Mouse (Mus musculus) limb, embryonic 10.5 days (tissue): Measurements from ENCODE around the gene Gal3st4. TPM values are rescaled to one million over a fixed set of nuclear protein-coding genes. Genes with fewer than 3 reads are reported as not detected.
A peak's percentile ranks its signal among the peaks of the same experiment; 100 is the strongest.
"Not testable (repeated sequence)": the region's sequence is repeated elsewhere in the genome, so short reads cannot be mapped to it uniquely, and the experiment has no call there.

Experiments
- DNase-seq: peaks from one replicate; pipeline ENCODE4 v3.0.0-alpha.2; 2017; ENCODE audit warnings: low spot score
- H3K27ac ChIP-seq: fragments of 300-500 bp; sonication (generic); 2 replicates; pipeline ENCODE4 v1.5.1; 2016; ENCODE audit warnings: mild to moderate bottlenecking
- H3K27me3 ChIP-seq: fragments of 300-500 bp; sonication (generic); 2 replicates; pipeline ENCODE4 v1.6.1; 2016; ENCODE audit warnings: low read depth, mild to moderate bottlenecking; ENCODE audit not compliant: poor library complexity, severe bottlenecking
- H3K36me3 ChIP-seq: fragments of 300-500 bp; sonication (generic); 2 replicates; pipeline ENCODE4 v1.6.1; 2016; ENCODE audit warnings: mild to moderate bottlenecking, moderate library complexity
- H3K4me1 ChIP-seq: fragments of 300-500 bp; sonication (generic); 2 replicates; pipeline ENCODE4 v1.6.1; 2016
- H3K4me3 ChIP-seq: fragments of 300-500 bp; sonication (generic); 2 replicates; pipeline ENCODE4 v1.5.1; 2016; ENCODE audit warnings: mild to moderate bottlenecking, moderate library complexity
- H3K9me3 ChIP-seq: fragments of 300-500 bp; sonication (generic); replicated peaks from 2 replicates; pipeline ENCODE4 v1.6.1; 2016; ENCODE audit warnings: mild to moderate bottlenecking
- WGBS: fragments of 180-500 bp; shearing (Covaris S2); methylation state at CpG from one replicate; pipeline ENCODE4 v1.1.7; 2016; 5-methylcytosine and 5-hydroxymethylcytosine counted together
- polyA plus RNA-seq: library from polyadenylated mRNA; unstranded; fragments of >200 nt; fragmentation: Nextera tagmentation; extraction: Ambion mirVana; gene quantifications from 2 replicates; pipeline ENCODE4 v1.2.1, GENCODE M21; 2016

Gal3st4 gene
- polyA plus RNA-seq, 1 experiment from 2014 or later = 3.7 TPM

GRCm38 (mm10) chr5:138228026-138228425, 44.6 kb downstream of the Gal3st4 start:
- 67% methylated on average over 3 of the region's 3 CpGs for WGBS
- no peaks in the 10 kb centered on the region for H3K27me3 ChIP-seq
- no peak for DNase-seq

GRCm38 (mm10) chr5:138227367-138227766, 45.3 kb downstream of the Gal3st4 start:
- WGBS = 81% methylated on average over 2 of the region's 2 CpGs
- Histone ChIP-seq H3K27ac (no peak overlapping the region), H3K4me3 (no peak overlapping the region), H3K4me1 (no peaks in the 10 kb centered on the region), H3K36me3 (no peaks in the 10 kb centered on the region), H3K9me3 (no peaks in the 10 kb centered on the region), H3K27me3 (no peaks in the 10 kb centered on the region)
- no peak for DNase-seq

More at GRCm38 (mm10) chr5:138228026-138228425, 44.6 kb downstream of the Gal3st4 start:
- no peaks in the 10 kb centered on the region for H3K9me3 ChIP-seq
- H3K4me3 ChIP-seq = no peak overlapping the region
- H3K36me3 ChIP-seq = no peaks in the 10 kb centered on the region
- no peak overlapping the region for H3K27ac ChIP-seq
- H3K4me1 ChIP-seq = no peaks in the 10 kb centered on the region

DNA sequence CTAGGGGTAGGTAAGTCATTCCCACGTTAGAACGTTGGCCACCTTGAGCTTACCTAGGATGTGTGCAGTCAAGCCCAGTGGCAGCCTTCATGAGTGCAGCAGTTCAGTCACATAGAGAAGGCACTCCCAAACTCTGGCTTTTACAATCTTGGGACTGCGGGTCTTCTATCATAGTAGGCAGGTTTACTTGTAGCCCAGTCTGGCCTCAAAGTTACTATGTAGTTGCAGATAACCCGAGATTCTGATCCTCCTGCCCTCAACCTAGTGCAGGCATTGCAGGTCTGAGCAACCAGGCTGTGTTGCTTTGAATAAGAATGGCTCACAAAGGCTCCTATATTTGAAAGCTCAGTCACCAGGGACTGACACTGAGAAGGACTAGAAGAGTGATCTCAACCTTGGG, 46.1 kb downstream of the Gal3st4 start:
- Histone ChIP-seq H3K27ac (no peak overlapping the region), H3K4me1 (no peaks in the 10 kb centered on the region), H3K27me3 (no peaks in the 10 kb centered on the region), H3K9me3 (no peaks in the 10 kb centered on the region), H3K36me3 (no peaks in the 10 kb centered on the region), H3K4me3 (no peak overlapping the region)
- WGBS = 80% methylated on average over 4 of the region's 4 CpGs
- no peak for DNase-seq

DNA sequence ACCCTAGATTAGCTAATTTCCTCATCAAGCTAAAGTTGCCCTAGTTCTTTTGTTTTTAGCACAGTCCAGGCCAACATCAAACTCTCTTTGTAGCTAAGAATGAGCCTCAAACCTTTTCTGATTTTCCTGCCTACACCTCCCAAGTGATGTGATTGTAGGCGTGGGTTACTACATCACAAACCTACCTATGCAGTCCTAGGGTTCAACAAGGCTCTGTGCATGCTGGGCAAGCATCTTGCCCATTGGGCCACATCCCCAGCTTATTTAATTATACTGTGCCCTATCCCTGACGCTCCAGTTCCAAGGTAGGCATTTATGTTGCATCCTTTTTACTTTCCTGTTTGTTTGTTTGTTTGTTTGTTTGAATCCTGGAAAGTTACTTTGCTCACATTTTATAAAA, 46.9 kb downstream of the Gal3st4 start, which contains the start of gene Nxpe5:
Nxpe5 (plus strand) TSS at position 199 of the 400 bp plus-strand sequence.
- Histone ChIP-seq H3K4me3 (no peak within 1 kb of the TSS), H3K36me3 (no peaks in the 10 kb centered on the region), H3K9me3 (no peaks in the 10 kb centered on the region), H3K27ac (no peak within 1 kb of the TSS), H3K27me3 (no peaks in the 10 kb centered on the region), H3K4me1 (no peaks in the 10 kb centered on the region)
- 67% methylated on average over 2 of the region's 2 CpGs for WGBS
- DNase-seq = no peak

DNA sequence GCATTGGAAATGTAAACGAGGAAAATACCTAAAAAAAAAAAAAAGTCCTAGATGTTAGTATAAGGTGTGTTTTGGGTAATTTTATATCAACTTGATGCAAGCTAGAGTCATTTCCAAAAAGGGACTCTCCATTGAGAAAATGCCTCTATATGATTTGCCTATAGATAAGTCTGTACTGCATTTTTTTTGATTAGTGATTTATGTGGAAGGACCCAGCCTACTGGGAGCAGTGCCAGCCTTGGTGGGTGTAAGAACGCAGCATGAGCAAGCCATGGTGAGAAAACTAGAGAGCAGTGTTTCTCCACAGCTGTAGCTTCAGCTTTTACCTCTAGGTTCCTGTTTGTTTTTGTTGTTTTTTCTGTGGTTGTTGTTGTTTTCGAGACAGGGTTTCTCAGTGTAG, 49.4 kb downstream of the Gal3st4 start:
- DNase-seq = no peak
- Histone ChIP-seq H3K27ac (no peak overlapping the region), H3K27me3 (no peaks in the 10 kb centered on the region), H3K9me3 (no peaks in the 10 kb centered on the region), H3K4me1 (no peaks in the 10 kb centered on the region), H3K36me3 (no peaks in the 10 kb centered on the region), H3K4me3 (no peak overlapping the region)
- WGBS = 63% methylated on average over 3 of the region's 3 CpGs

DNA sequence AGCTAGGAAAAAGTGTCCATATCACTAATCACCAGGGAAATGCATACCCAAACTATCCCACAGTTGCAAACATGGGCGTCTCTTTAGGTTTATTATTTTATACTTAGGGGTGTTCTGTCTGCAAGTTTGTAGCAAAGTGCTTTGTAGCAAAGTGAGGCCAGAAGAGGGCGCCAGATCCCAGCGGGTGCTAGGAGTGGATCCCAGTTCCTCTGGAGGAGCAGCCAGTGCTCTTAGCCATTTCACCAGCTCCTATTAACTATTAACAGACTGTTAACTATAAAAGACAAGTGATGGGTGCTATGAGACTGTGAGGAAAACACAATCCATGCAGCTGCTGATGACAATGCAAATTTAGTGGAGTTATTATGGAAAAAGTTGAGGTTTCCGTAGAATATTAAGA, 50.5 kb downstream of the Gal3st4 start:
- WGBS = 26% methylated on average over 4 of the region's 4 CpGs
- no peaks in the 10 kb centered on the region for H3K4me1 ChIP-seq
- H3K9me3 ChIP-seq = no peaks in the 10 kb centered on the region
- H3K27ac ChIP-seq = no peak overlapping the region
- H3K36me3 ChIP-seq = no peaks in the 10 kb centered on the region
- peak; percentile 77 for DNase-seq
- H3K27me3 ChIP-seq = no peaks in the 10 kb centered on the region
- no peak overlapping the region for H3K4me3 ChIP-seq

DNA sequence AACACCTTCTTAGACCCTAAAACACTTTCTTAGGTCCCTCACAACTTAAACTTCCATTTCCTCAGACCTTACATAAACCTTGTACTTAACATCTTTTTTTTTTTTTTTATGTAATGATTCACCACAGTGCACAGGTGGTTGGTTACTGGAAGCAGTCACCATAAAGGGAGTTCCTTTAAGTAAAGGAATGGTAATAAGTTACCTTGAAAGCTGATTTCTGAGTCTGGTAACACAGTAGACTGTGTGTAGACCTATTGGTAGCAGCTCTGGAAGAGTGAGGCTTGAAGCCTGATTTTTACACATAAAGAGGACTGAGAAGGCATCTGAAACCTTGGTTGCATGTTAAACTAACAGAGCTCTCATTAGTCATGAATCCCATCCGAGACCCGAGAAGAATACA, 52.8 kb downstream of the Gal3st4 start:
- Histone ChIP-seq H3K9me3 (peaks cover 6% of the 10 kb centered on the region; the same call in 1 of the 2 replicates), H3K4me3 (no peak overlapping the region)
- WGBS = 86% methylated on average over 2 of the region's 2 CpGs

DNA sequence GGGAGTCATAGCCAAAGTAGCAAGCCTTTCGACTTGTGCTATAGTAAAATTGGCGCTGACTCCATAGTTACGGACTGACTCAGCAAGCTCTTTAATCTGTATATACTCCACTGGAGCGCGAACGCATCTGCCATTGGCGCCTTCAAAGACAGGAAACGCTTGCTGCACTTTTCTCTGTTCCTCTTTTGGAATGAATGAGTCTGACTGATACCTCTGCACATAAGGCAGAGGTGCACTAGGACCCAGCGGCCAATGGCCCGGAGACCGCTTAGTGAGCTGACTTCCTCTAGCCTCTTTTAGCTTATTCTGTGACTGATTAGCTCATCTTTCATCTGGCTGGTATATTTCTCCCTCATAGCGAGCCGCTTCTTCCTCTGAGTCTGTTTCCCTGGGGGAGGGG, 56.0 kb downstream of the Gal3st4 start:
- not testable (repeated sequence) for H3K27ac ChIP-seq, H3K4me1 ChIP-seq, DNase-seq, H3K36me3 ChIP-seq, H3K9me3 ChIP-seq, H3K27me3 ChIP-seq, H3K4me3 ChIP-seq
- 97% methylated on average over 13 of the region's 13 CpGs for WGBS

More for the DNA sequence above, 52.8 kb downstream of the Gal3st4 start:
- no peaks in the 10 kb centered on the region for H3K27me3 ChIP-seq
- H3K36me3 ChIP-seq = no peaks in the 10 kb centered on the region
- H3K27ac ChIP-seq = no peak overlapping the region
- no peak for DNase-seq
- no peaks in the 10 kb centered on the region for H3K4me1 ChIP-seq

Other genes with a start within 250 kb of the Gal3st4 start
- gene Smok3c, start 219.6 kb downstream of the Gal3st4 start, polyA plus RNA-seq = not detected in 2 replicates
- 24.5 and 29.4 TPM in 2 replicates for gene Zkscan1, start 187.8 kb downstream of the Gal3st4 start, polyA plus RNA-seq
- 87.1 and 97.2 TPM in 2 replicates for gene Zscan21, start 155.9 kb downstream of the Gal3st4 start, polyA plus RNA-seq
- gene Zfp113, start 117.1 kb downstream of the Gal3st4 start, polyA plus RNA-seq = 29.7 and 36.3 TPM in 2 replicates
- 381 and 386 TPM in 2 replicates for gene Cops6, start 111.8 kb downstream of the Gal3st4 start, polyA plus RNA-seq
- gene Ap4m1, start 100.8 kb downstream of the Gal3st4 start, polyA plus RNA-seq = 26.4 and 32.0 TPM in 2 replicates
- gene Mcm7, start 100.4 kb downstream of the Gal3st4 start, polyA plus RNA-seq = 384 and 399 TPM in 2 replicates
- 133 and 145 TPM in 2 replicates for gene Taf6, start 85.4 kb downstream of the Gal3st4 start, polyA plus RNA-seq
- 54.6 and 60.4 TPM in 2 replicates for gene Cnpy4, start 85.4 kb downstream of the Gal3st4 start, polyA plus RNA-seq
- gene Mblac1, start 78.5 kb downstream of the Gal3st4 start, polyA plus RNA-seq = 6.6 and 9.5 TPM in 2 replicates
- gene Nxpe5, start 46.9 kb downstream of the Gal3st4 start, polyA plus RNA-seq = not detected in 2 replicates
- 35.4 and 39.7 TPM in 2 replicates for gene Lamtor4, start 17.4 kb downstream of the Gal3st4 start, polyA plus RNA-seq
- gene BC037034, start 8.8 kb downstream of the Gal3st4 start, polyA plus RNA-seq = 5.4 and 6.3 TPM in 2 replicates
- 0.08 and 0.18 TPM in 2 replicates for gene Gm43720, start 7.1 kb upstream of the Gal3st4 start, polyA plus RNA-seq
- gene Gpc2, start 7.2 kb upstream of the Gal3st4 start, polyA plus RNA-seq = 36.5 and 54.3 TPM in 2 replicates
- 4.7 and 6.7 TPM in 2 replicates for gene Stag3, start 7.4 kb upstream of the Gal3st4 start, polyA plus RNA-seq
- gene Pvrig, start 69.1 kb upstream of the Gal3st4 start, polyA plus RNA-seq = not detected in 2 replicates
- 34.5 and 45.1 TPM in 2 replicates for gene Zfp157, start 168.6 kb upstream of the Gal3st4 start, polyA plus RNA-seq